Mouse (Mus musculus) cortical plate, adult 2 months (tissue): Measurements from ENCODE around the gene Ankrd55.

Source experiments
- CTCF ChIP-seq: fragments of 200-500 bp; IDR thresholded peaks from 2 replicates; pipeline ENCODE4 v1.5.1; 2011; ENCODE audit warnings: mild to moderate bottlenecking, control low read depth, low read length; ENCODE audit not compliant: insufficient read depth; ENCODE audit errors: extremely low read depth
- POLR2A ChIP-seq: fragments of 200-500 bp; IDR thresholded peaks from 2 replicates; pipeline ENCODE4 v1.6.1; 2011; ENCODE audit warnings: mild to moderate bottlenecking, low read length, control low read depth; ENCODE audit not compliant: insufficient read depth; ENCODE audit errors: extremely low read depth

GRCm38 (mm10) chr13:112325126-112325525 lies 36.9 kb downstream of the Ankrd55 start:
- TF ChIP-seq CTCF (no peak), POLR2A (no peak)
